Mouse (Mus musculus) erythroid progenitor cell, adult 5-6 weeks (primary cell): ENCODE results near the gene Chst5. TPM values are rescaled to one million over a fixed set of nuclear protein-coding genes. Genes with fewer than 3 reads are reported as not detected.
"Not testable (repeated sequence)": the region's sequence is repeated elsewhere in the genome, so short reads cannot be mapped to it uniquely, and the experiment has no call there.

Experiments used
- ATAC-seq: replicated peaks from 2 replicates; pipeline ENCODE4 v1.8.0; 2016; ENCODE audit warnings: moderate number of reproducible peaks, mild to moderate bottlenecking, moderate TSS enrichment, inconsistent platforms; ENCODE audit not compliant: poor library complexity, low FRiP score, severe bottlenecking
- total RNA-seq, 2 experiments: library from RNA; stranded (forward) in 1 of 2; stranded (reverse) in 1 of 2; fragments of 150-400 nt in 1 of 2; fragments of 186-747, 209-891 nt in 1 of 2; gene quantifications; 2 replicates each; pipeline versions ENCODE4 v1.2.3 to v1.2.4; 2015 to 2017; ENCODE audit warnings: low replicate concordance in 2 of 2

The Chst5 gene
- total RNA-seq, 2 experiments from 2014 or later, result not detected

DNA sequence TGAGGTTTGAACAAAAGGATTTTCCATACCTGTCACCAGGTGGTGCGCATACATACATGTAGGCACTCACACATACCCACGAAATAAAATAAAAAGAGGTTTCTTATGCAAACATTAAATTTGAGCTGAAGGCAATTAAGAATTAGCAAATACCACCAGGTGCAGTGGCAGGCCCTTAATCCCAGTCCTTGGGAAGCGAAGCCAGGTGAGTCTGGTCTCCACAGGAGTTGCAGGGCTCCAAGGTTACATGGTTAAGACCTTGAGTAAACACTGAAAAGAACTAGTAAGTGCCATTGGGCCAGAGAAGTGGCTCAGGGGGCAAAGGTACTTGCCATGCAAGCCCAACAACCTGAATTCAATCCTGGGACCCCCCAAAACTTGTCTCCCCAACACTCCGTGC lies 26.6 kb downstream of the Chst5 start:
- ATAC-seq, result no peak

DNA sequence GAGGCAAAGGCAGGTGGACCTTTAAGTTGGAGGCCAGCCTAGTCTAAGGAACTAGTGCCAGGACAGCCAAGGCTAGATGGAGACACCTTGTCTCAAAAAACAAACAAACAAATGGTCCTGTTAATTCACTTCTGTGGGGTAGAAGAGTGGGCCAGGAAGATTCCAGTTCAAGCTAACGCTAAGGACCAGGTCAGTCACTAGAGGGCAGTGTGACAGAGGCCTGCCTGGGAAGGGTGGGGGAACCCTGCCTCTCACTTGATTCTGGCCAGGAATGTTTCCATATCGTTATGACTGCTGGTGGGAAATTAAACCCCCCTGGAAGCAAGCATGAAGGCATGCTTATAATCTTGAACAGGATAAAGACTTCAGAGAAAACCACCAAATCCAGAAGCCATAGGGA lies 28.7 kb downstream of the Chst5 start:
- ATAC-seq, result 0 out of 2 replicates have a peak, but pooled peaks have one; percentile 62

DNA sequence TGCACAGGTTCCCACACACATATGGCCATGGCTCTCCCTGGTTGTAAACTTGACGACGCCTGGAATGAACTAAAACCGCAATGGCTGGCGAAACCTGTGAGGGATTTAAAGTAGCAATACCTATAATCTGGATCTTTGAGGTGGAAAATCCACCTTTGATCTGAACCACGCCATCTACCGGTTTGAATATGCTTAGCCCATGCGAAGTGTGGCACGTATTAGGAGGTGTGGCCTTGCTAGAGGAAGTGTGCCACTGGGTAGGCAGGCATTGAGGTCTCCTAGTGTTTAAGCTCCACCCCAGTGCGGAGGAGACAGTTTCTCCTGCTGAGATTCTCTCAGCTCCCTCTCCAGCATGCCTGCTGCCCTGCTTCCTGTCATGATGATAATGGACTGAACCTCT lies 32.5 kb downstream of the Chst5 start:
- ATAC-seq, result no peak

DNA sequence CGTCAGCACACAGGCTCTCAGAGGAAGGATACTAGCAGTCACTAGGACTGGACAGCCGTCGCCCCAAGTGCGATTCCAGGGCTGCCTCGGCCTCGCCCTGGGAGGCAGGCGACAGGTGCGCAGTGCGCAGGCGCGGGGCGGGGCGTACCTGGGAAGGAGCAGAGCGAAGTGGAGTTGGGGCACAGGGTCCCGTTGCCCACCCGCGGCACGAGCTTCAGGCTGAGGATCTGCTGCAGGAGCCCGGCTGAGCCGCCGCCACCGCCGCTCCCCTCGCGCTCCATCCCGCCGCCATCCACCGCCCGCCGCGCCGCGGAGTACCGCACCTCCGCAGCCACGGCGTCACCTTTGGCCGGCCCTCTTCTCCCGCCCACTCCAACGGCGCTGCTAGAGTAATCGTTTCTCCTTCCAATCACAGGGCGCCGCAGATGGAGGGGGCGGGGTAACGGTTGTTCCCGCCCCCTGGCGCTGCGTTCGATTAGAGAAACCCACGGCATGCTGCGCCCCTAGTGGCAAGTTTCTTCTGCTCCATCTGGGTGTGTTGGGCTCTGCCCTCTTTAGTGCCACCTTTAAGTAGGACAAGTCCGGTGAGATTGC lies 33.8 kb downstream of the Chst5 start, which contains the start of gene Tmem170:
Gene Tmem170, minus strand, starts transcription at position 396 of the 594 bp plus-strand sequence.
- peak; percentile 98 for ATAC-seq

DNA sequence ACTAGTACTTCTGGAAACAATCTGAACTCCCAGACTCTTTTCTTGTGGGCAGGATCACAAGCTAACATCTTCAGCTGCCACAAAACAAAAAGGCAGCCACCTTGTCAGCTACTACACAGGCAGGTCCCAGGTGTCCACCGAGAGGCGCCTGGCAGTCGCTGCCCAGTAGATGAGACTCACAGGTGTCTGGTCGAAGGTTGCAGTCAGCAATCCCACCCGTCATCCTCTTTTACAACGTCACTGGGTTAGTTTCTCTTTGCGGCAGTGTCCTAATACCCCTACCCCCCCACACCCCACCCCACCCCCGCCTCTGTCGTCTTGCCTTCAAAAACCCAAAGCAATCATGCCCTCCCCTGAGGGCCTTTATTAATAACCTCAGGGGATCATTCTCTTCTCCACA lies 34.5 kb downstream of the Chst5 start:
- no peak for ATAC-seq

DNA sequence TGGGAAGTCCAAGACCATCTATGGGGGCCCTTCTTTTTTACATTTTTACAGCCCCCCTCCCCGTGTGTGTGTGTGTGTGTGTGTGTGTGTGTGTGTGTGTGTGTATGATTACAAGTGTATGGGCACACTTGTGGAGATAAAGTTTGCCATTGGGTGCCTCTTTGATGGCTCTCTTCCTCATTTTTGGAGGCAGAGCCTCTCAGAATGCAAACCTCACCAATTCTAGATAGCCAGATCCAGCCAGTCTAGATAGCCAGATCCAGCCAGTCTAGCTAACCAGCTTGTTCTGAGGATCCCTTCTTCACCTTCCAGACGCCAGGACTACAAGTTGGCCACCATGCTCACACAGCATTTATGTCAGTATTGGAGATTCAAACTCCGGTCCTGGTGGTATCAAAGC lies 39.0 kb downstream of the Chst5 start:
- ATAC-seq, result no peak

DNA sequence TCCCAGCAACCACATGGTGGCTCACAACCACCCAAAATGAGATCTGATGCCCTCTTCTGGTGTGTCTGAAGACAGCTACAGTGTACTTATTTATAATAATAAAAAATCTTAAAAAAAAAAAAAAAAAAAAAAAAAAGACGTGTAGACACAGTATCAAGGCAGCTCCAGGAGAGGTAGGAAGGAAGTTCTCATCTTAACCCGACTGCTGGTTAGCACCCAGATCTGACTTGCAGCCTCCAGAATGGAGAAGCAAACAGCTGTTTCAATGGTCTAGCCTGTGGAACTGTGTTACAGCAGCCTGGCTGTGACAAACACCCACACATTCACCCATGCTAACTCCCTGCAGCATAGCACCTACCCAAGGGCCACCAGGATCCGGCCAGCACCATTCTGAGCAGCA lies 39.9 kb downstream of the Chst5 start:
- no peak for ATAC-seq

DNA sequence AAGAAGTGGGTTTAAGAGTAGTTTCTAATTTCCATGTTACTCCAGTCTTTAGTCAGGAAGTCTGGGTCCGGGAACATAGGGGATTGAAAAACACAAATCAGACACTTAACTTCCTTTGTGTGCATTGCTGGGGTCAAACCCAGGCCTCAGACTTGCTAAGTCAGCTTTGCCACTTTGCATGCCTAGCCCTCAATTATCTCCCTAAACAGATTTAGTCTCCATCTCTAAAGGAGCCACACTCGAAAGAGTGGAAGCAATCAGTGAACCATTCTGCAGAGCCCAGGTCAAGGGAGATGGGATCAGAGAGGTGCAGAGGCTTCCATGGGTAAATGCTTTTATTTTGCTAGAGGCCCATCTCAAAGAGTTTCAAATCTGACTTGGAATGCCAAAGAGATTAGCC lies 41.6 kb downstream of the Chst5 start:
- no peak for ATAC-seq

DNA sequence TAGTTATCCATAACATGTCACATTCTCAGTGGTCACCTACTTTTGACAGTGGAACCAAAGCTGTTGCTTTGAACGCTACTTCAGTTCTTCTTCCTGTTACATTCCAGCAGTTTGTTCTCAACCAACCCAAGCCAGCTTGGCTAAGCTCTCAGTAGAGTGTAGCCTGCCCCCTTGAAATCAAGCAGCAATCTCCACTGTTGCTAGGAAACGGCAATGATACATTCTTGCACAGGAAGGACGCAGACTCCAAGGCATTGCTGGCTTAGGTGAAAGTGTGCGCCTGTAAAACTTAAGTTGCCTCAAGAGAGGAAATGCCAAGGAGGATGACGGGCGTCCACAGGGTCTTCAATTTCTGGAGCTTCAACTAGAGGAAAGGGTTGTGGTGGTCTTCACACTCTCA lies 44.4 kb downstream of the Chst5 start:
- no peak for ATAC-seq

DNA sequence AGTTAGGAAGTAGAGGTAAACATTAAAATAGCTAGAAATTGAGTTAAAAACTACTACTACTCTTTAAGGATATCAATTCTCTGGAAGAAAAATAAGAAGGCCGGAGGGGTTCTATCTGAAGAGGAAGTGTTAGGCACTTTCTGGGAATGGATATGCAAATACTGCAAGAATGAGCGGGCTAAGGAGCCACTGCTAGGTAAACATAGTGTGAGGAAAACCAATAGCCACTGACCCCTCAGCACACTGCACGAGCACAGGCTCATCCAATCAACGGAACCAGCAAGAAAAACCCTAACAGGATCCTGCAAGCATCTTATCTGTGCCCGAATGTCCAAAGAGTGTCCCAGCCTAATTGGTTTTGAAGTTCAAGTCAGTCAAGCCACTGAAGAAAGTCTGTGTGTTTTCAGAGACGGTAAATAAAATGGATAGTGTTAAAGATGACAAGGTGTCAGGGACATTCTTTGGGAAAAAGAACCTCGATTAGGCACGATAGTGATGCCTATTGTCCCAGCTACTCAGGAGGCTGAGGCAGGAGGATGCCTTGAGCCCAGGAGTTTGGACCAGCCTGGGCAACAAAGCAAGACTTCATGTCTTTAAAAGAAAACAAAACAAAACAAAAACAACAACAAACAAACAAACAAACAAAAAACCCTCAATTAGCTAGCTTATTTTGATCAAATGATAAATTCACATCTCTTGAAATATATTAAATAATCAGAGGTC lies 45.0 kb downstream of the Chst5 start:
- ATAC-seq, result no peak

DNA sequence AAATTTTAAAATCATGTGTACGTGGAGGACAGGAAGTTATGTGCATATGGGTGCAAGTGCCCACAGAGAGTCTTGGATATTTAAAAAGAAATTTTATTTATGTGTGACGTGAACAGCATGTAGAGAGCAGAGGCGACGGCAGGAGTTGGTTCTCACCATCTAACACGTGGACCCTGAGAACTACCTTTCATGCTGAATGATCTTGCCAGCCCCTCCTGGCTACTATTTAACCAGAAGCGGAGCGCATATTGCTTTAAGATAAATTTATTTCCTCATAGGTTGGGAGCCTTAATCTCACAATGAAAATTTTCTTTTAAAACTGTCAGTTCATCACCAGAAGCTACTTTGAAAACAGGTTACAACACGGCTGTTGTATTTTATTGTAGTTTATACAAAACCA lies 45.6 kb downstream of the Chst5 start:
- no peak for ATAC-seq

DNA sequence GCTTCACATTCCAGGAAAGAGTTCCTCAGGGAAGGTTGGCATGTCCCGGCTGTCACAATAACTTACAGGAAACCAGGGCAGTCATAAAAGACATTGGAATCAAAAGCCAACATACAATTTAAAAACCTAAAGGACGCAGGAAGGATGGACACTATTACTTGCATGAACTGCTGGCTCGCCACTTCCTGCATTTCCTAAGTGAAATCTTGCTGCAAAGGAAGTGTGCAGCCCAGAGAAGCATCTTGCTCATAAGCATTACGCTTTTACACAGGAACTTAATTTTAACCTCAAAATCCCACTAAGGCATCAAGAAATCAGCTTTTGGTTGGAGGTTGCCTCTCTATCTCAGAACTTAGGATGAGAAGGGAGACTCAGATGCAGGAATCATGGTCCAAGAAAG lies 47.0 kb downstream of the Chst5 start:
- ATAC-seq, result no peak

DNA sequence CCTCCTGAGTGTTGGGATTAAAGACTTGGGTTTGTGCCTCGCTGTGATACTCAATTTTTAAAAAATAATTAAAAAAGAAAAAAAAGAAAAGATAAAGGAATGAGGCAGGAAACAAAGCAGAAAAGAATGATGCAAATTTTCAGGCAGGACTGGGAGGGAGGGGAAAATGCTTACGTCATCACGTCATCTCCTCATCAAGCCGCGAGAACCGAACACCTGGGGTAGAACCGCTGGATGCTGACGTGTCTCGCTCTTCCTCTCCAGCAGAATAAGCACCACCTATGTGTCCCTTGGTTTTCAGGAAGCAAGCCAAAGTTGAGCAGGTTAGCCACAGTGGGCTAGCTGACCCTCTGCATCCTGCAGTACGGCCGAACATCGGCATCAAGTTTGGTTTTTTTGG lies 54.3 kb downstream of the Chst5 start:
- ATAC-seq, result no peak

DNA sequence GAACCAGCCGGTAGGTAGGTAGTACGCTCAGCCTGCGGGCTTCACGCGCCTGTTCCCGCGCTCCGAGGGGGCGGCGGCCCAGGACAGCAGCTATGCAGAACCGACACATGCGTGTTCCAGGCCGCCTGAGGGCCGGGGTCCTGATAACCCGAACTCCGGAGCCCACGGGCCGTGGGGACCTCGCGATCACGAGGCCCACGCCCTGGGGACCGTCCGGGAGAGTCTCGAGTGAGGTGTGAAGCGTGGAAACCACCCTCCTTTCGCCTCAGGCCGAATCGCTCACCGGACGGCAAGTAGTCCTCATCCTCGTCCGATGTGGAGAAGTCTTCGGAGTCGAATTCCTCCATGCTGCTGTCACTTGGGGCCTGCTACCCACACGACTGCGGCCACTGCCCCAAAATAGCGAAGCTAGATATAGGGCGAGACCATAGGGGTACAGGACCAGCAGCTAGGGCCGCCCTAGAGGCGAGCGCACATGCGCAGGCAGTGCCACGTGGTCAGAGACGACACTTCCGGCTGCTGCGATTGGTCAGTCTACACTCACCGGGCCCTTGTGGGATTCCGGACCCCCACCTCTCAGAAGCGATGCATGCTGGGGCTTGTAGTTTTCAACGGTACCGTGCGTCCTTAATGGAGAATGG lies 56.3 kb downstream of the Chst5 start, which contains the start of gene Cfdp1:
Gene Cfdp1, minus strand, starts transcription at position 431 of the 641 bp plus-strand sequence.
- ATAC-seq, result peak; percentile 100

DNA sequence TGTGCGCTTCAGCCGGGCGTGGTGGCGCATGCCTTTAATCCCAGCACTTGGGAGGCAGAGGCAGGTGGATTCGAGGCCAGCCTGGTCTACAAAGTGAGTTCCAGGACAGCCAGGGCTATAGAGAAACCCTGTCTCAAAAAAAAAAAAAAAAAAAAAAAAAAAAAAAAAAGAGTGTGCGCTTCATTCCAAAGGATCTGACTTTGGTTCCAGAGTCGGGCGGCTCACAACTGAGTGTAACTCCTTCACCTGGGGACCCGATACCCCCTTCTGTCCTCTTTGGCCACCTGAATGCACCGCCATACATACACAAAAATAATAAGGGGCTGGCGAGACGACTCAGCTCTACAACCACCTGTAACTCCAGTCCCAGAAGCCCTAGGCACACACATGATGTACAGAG lies 57.0 kb downstream of the Chst5 start:
- not testable (repeated sequence) for ATAC-seq

DNA sequence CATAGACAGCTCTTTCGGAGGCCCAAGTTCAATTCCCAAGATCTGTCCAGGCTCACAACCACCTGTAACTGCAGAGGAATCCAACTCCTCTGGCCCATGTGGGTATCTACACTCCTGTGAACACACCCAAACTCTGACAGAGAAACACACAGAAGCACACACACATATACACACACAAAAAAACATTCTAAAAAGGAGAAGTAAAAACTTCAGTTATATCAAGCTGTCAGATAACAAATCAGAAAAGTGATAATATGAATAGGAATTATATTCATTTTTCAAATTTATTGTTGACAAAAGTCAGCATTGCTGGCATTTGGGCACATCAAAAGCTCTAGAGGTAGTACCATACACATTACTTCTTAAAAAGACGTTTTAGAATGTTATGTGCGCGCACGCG lies 63.5 kb downstream of the Chst5 start:
- no peak for ATAC-seq

Other genes with a start within 250 kb of the Chst5 start
- not detected in 2 replicates for gene Ctrb1, start 219.4 kb downstream of the Chst5 start, total RNA-seq (2015; ENCODE audit: low replicate concordance)
- gene Ctrb1, start 219.4 kb downstream of the Chst5 start, total RNA-seq (2017; ENCODE audit: low replicate concordance), result not detected in 2 replicates
- gene Bcar1, start 166.6 kb downstream of the Chst5 start, total RNA-seq (2015; ENCODE audit: low replicate concordance), result not detected in 2 replicates
- gene Bcar1, start 166.6 kb downstream of the Chst5 start, total RNA-seq (2017; ENCODE audit: low replicate concordance), result 0.64 TPM in 1 of 2 replicates, not detected in the other
- gene Cfdp1, start 56.2 kb downstream of the Chst5 start, total RNA-seq (2015; ENCODE audit: low replicate concordance), result 59.1 and 61.6 TPM in 2 replicates
- 38.0 and 46.9 TPM in 2 replicates for gene Cfdp1, start 56.2 kb downstream of the Chst5 start, total RNA-seq (2017; ENCODE audit: low replicate concordance)
- gene Tmem170, start 33.7 kb downstream of the Chst5 start, total RNA-seq (2015; ENCODE audit: low replicate concordance), result 11.3 and 11.5 TPM in 2 replicates
- 5.4 and 9.2 TPM in 2 replicates for gene Tmem170, start 33.7 kb downstream of the Chst5 start, total RNA-seq (2017; ENCODE audit: low replicate concordance)
- gene Tmem231, start 23.4 kb upstream of the Chst5 start, total RNA-seq (2015; ENCODE audit: low replicate concordance), result 5.8 and 8.0 TPM in 2 replicates
- 18.7 and 19.3 TPM in 2 replicates for gene Tmem231, start 23.4 kb upstream of the Chst5 start, total RNA-seq (2017; ENCODE audit: low replicate concordance)
- 108 and 118 TPM in 2 replicates for gene Gabarapl2, start 30.3 kb upstream of the Chst5 start, total RNA-seq (2015; ENCODE audit: low replicate concordance)
- 89.5 and 99.1 TPM in 2 replicates for gene Gabarapl2, start 30.3 kb upstream of the Chst5 start, total RNA-seq (2017; ENCODE audit: low replicate concordance)
- gene Adat1, start 81.9 kb upstream of the Chst5 start, total RNA-seq (2015; ENCODE audit: low replicate concordance), result 0.42 TPM in 1 of 2 replicates, not detected in the other
- 1.8 TPM in 1 of 2 replicates, not detected in the other for gene Adat1, start 81.9 kb upstream of the Chst5 start, total RNA-seq (2017; ENCODE audit: low replicate concordance)
- gene Kars, start 100.9 kb upstream of the Chst5 start, total RNA-seq (2015; ENCODE audit: low replicate concordance), result 37.5 and 40.7 TPM in 2 replicates
- gene Kars, start 100.9 kb upstream of the Chst5 start, total RNA-seq (2017; ENCODE audit: low replicate concordance), result 38.2 and 45.5 TPM in 2 replicates
- gene Terf2ip, start 101.0 kb upstream of the Chst5 start, total RNA-seq (2015; ENCODE audit: low replicate concordance), result 1.3 and 6.5 TPM in 2 replicates
- gene Terf2ip, start 101.0 kb upstream of the Chst5 start, total RNA-seq (2017; ENCODE audit: low replicate concordance), result 6.2 and 11.2 TPM in 2 replicates
- gene Gm6793, start 104.6 kb upstream of the Chst5 start, total RNA-seq (2015; ENCODE audit: low replicate concordance), result not detected in 2 replicates
- not detected in 2 replicates for gene Gm6793, start 104.6 kb upstream of the Chst5 start, total RNA-seq (2017; ENCODE audit: low replicate concordance)